Mouse (Mus musculus): ENCODE data around the gene Cdyl. TPM values are rescaled to one million over a fixed set of nuclear protein-coding genes. Genes with fewer than 3 reads are reported as not detected.

Gene Cdyl
- polyA plus RNA-seq, 1 experiment: 10.9 TPM

- Histone ChIP-seq H3K79me2 (ENCODE audit: control insufficient read depth, insufficient read depth) (no peaks in the 10 kb centered on the region), H3K36me3 (ENCODE audit: control insufficient read depth, insufficient read depth) (no peaks in the 10 kb centered on the region), H3K4me2 (ENCODE audit: low read depth) (no peak overlapping the region), H3K4me3 (no peak overlapping the region), H3ac (ENCODE audit: control insufficient read depth, insufficient read length) (no peak overlapping the region), H3K27me3 (ENCODE audit: control insufficient read depth, insufficient read depth, insufficient read length) (no peaks in the 10 kb centered on the region)
- TF ChIP-seq TCF3 (IDR thresholded peaks at IDR 0.05; ENCODE audit: insufficient read length, low read depth) (no peak), SRF (IDR thresholded peaks at IDR 0.05; ENCODE audit: control insufficient read depth, insufficient read length, low read depth) (no peak), REST (IDR thresholded peaks at IDR 0.05; ENCODE audit: insufficient read depth, insufficient read length) (no peak), MAX (IDR thresholded peaks at IDR 0.05; ENCODE audit: low read depth) (no peak), USF1 (IDR thresholded peaks at IDR 0.05; ENCODE audit: low read depth) (no peak), POLR2AphosphoS2 (IDR thresholded peaks at IDR 0.05; ENCODE audit: insufficient read length, low read depth) (no peak), TCF12 (IDR thresholded peaks at IDR 0.05; ENCODE audit: insufficient read depth, poor library complexity, severe bottlenecking) (no peak), MYOG (IDR thresholded peaks at IDR 0.05; ENCODE audit: control insufficient read depth in 1 of 3, insufficient read depth in 1 of 3, insufficient read length in 2 of 3, low read depth in 2 of 3) (no peak), CEBPB (IDR thresholded peaks at IDR 0.05; ENCODE audit: insufficient read depth, poor library complexity, severe bottlenecking) (no peak), E2F4 (IDR thresholded peaks at IDR 0.05; ENCODE audit: insufficient read depth) (no peak), POLR2A (IDR thresholded peaks at IDR 0.05; ENCODE audit: insufficient read length, low read depth) (no peak), MYOD1 (IDR thresholded peaks at IDR 0.05; ENCODE audit: control insufficient read depth in 1 of 3, insufficient read length in 2 of 3, low read depth in 2 of 3) (no peak)
Observed at GRCm38 (mm10) chr13:35732891-35733596, 73.4 kb downstream of the Cdyl start.

GRCm38 (mm10) chr13:35737565-35737964, 77.9 kb downstream of the Cdyl start:
- Histone ChIP-seq H3K36me3 (ENCODE audit: control insufficient read depth, insufficient read depth) (no peaks in the 10 kb centered on the region), H3K79me2 (ENCODE audit: control insufficient read depth, insufficient read depth) (peaks cover 5% of the 10 kb centered on the region), H3K4me2 (ENCODE audit: low read depth) (no peak overlapping the region), H3ac (ENCODE audit: control insufficient read depth, insufficient read length) (no peak overlapping the region), H3K4me3 (no peak overlapping the region), H3K27me3 (ENCODE audit: control insufficient read depth, insufficient read depth, insufficient read length) (no peaks in the 10 kb centered on the region)
- TF ChIP-seq MYOG (IDR thresholded peaks at IDR 0.05; ENCODE audit: control insufficient read depth in 1 of 3, insufficient read depth in 1 of 3, insufficient read length in 2 of 3, low read depth in 2 of 3) (no peak), CEBPB (IDR thresholded peaks at IDR 0.05; ENCODE audit: insufficient read depth, poor library complexity, severe bottlenecking) (no peak), SRF (IDR thresholded peaks at IDR 0.05; ENCODE audit: control insufficient read depth, insufficient read length, low read depth) (no peak), USF1 (IDR thresholded peaks at IDR 0.05; ENCODE audit: low read depth) (no peak), MAX (IDR thresholded peaks at IDR 0.05; ENCODE audit: low read depth) (no peak), TCF12 (IDR thresholded peaks at IDR 0.05; ENCODE audit: insufficient read depth, poor library complexity, severe bottlenecking) (no peak), TCF3 (IDR thresholded peaks at IDR 0.05; ENCODE audit: insufficient read length, low read depth) (no peak), POLR2A (IDR thresholded peaks at IDR 0.05; ENCODE audit: insufficient read length, low read depth) (no peak), MYOD1 (IDR thresholded peaks at IDR 0.05; ENCODE audit: control insufficient read depth in 1 of 3, insufficient read length in 2 of 3, low read depth in 2 of 3) (no peak), E2F4 (IDR thresholded peaks at IDR 0.05; ENCODE audit: insufficient read depth) (no peak), REST (IDR thresholded peaks at IDR 0.05; ENCODE audit: insufficient read depth, insufficient read length) (no peak), POLR2AphosphoS2 (IDR thresholded peaks at IDR 0.05; ENCODE audit: insufficient read length, low read depth) (no peak)

GRCm38 (mm10) chr13:35738210-35738609, 78.6 kb downstream of the Cdyl start:
- H3ac ChIP-seq (ENCODE audit: control insufficient read depth, insufficient read length): no peak overlapping the region
- H3K4me2 ChIP-seq (ENCODE audit: low read depth): no peak overlapping the region
- peaks cover 11% of the 10 kb centered on the region for H3K79me2 ChIP-seq (ENCODE audit: control insufficient read depth, insufficient read depth)
- no peaks in the 10 kb centered on the region for H3K27me3 ChIP-seq (ENCODE audit: control insufficient read depth, insufficient read depth, insufficient read length)
- TF ChIP-seq MYOG (IDR thresholded peaks at IDR 0.05; ENCODE audit: control insufficient read depth in 1 of 3, insufficient read depth in 1 of 3, insufficient read length in 2 of 3, low read depth in 2 of 3) (no peak), MYOD1 (IDR thresholded peaks at IDR 0.05; ENCODE audit: control insufficient read depth in 1 of 3, insufficient read length in 2 of 3, low read depth in 2 of 3) (no peak), USF1 (IDR thresholded peaks at IDR 0.05; ENCODE audit: low read depth) (no peak), TCF3 (IDR thresholded peaks at IDR 0.05; ENCODE audit: insufficient read length, low read depth) (no peak), TCF12 (IDR thresholded peaks at IDR 0.05; ENCODE audit: insufficient read depth, poor library complexity, severe bottlenecking) (no peak), MAX (IDR thresholded peaks at IDR 0.05; ENCODE audit: low read depth) (no peak), POLR2A (IDR thresholded peaks at IDR 0.05; ENCODE audit: insufficient read length, low read depth) (no peak), E2F4 (IDR thresholded peaks at IDR 0.05; ENCODE audit: insufficient read depth) (no peak), CEBPB (IDR thresholded peaks at IDR 0.05; ENCODE audit: insufficient read depth, poor library complexity, severe bottlenecking) (no peak), POLR2AphosphoS2 (IDR thresholded peaks at IDR 0.05; ENCODE audit: insufficient read length, low read depth) (no peak)
- no peaks in the 10 kb centered on the region for H3K36me3 ChIP-seq (ENCODE audit: control insufficient read depth, insufficient read depth)
- H3K4me3 ChIP-seq: no peak overlapping the region

GRCm38 (mm10) chr13:35739473-35739872, 79.8 kb downstream of the Cdyl start:
- H3ac ChIP-seq (ENCODE audit: control insufficient read depth, insufficient read length): no peak overlapping the region
- H3K4me3 ChIP-seq: no peak overlapping the region
- peaks cover 24% of the 10 kb centered on the region for H3K79me2 ChIP-seq (ENCODE audit: control insufficient read depth, insufficient read depth)
- no peak overlapping the region for H3K4me2 ChIP-seq (ENCODE audit: low read depth)
- H3K36me3 ChIP-seq (ENCODE audit: control insufficient read depth, insufficient read depth): no peaks in the 10 kb centered on the region
- no peaks in the 10 kb centered on the region for H3K27me3 ChIP-seq (ENCODE audit: control insufficient read depth, insufficient read depth, insufficient read length)
- TF ChIP-seq E2F4 (IDR thresholded peaks at IDR 0.05; ENCODE audit: insufficient read depth) (no peak), MAX (IDR thresholded peaks at IDR 0.05; ENCODE audit: low read depth) (no peak), MYOG (IDR thresholded peaks at IDR 0.05; ENCODE audit: control insufficient read depth in 1 of 3, insufficient read depth in 1 of 3, insufficient read length in 2 of 3, low read depth in 2 of 3) (no peak), TCF12 (IDR thresholded peaks at IDR 0.05; ENCODE audit: insufficient read depth, poor library complexity, severe bottlenecking) (no peak), POLR2AphosphoS2 (IDR thresholded peaks at IDR 0.05; ENCODE audit: insufficient read length, low read depth) (no peak), REST (IDR thresholded peaks at IDR 0.05; ENCODE audit: insufficient read depth, insufficient read length) (no peak), CEBPB (IDR thresholded peaks at IDR 0.05; ENCODE audit: insufficient read depth, poor library complexity, severe bottlenecking) (no peak), MYOD1 (IDR thresholded peaks at IDR 0.05; ENCODE audit: control insufficient read depth in 1 of 3, insufficient read length in 2 of 3, low read depth in 2 of 3) (no peak), TCF3 (IDR thresholded peaks at IDR 0.05; ENCODE audit: insufficient read length, low read depth) (no peak), SRF (IDR thresholded peaks at IDR 0.05; ENCODE audit: control insufficient read depth, insufficient read length, low read depth) (no peak), USF1 (IDR thresholded peaks at IDR 0.05; ENCODE audit: low read depth) (no peak), POLR2A (IDR thresholded peaks at IDR 0.05; ENCODE audit: insufficient read length, low read depth) (no peak)
